Mouse (Mus musculus) cerebral cortex, adult 2 months (tissue): ENCODE results near the gene Kdm4b.

Experiments used
- WGBS: fragments of 180-500 bp; shearing (Covaris S2); methylation state at CpG from one replicate; pipeline ENCODE4 v1.1.7; 2018; 5-methylcytosine and 5-hydroxymethylcytosine counted together

Gene Kdm4b

DNA sequence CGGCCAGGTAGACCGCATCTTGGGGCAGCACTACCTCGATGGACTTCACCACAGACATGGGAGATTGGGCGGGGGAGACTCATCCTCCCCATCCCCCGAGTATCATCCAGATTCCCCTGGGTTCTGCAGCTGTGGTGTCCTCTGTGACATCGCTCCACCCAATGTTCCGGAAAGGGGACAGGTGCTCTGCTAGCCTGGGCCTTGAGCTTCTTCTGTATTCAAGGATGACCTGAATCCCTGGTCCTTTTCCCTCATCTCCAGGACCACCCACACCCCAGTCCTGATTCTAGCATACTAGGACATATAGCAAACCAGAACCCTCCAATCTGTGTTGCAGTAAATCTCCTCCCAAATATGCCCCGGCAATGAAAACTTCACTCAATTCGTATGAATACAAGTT is 25.7 kb upstream of the Kdm4b start, which contains the start of gene Arrdc5:
Arrdc5 (minus strand) TSS at position 101 of the 400 bp plus-strand sequence.
- WGBS = 94% methylated on average over 9 of the region's 9 CpGs

DNA sequence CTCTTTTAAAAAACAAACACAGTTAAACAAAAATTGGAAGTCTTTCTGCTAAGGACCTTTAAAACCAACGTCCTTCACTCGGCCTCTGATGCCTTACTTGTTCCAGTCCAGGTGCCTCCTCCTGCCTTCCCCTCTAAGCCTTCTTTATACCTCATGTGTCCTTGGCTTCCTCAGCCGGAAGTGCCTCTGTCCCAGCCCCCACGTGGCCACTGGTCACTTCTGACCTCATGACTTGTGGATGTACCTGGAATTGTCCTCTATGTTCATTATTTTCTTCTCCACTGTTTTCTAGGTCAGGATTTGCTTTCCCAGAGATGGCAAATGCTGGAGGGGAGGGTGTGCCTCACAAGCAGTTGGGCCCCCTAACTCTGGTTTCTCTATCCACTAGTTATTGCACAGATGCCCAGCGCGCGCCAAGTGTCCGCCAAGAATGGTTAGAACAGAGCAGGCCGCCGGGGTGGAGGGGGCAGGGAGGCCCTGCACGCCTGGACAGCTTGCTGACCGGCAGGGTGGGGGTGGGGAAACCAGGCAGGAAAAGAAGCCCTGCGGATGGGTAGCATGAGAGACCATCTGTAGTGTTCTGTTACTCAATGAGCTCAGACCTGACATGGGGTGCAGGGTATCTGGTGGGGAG is 23.4 kb upstream of the Kdm4b start:
- WGBS = 33% methylated on average over 13 of the region's 13 CpGs

DNA sequence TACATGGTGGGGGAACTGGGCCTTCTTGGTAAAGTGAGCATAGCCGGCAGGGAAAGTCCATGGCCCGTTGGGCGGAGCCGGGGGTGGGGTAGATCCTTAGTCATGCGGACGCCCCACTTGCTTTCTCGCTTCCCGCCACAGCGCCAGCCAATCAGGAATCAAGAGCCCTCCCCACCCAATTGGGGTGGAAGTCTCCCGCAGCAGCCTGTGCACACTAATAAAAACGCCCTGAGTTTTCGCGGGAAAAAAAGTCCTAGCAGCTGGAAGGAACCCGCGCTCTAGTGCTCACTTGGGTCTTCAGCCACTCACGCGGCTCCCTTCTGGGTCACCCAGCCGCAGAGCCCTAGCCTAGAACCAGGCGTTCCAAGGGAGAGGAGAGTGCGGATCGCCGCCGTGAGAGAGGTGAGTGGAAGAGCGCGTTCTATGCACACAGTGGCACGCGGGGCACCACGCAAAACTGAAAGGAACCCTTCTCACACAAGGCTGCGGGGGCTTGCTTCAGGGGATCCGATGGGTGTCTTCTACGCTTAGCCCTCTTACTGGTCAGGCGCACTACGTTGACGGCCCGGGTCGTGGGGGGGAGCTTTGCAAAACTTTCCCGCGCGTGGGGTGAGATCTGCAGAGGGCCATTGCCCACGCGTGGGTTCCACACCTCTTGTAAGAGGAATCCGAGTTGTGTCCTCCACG is 22.6 kb upstream of the Kdm4b start, which contains the start of gene Uhrf1:
Uhrf1 (plus strand) TSS at position 162 of the 687 bp plus-strand sequence.
- WGBS = under 1% methylated on average over 43 of the region's 43 CpGs

GRCm38 (mm10) chr17:56303847-56304586 is 21.8 kb upstream of the Kdm4b start:
- WGBS = under 1% methylated on average over 68 of the region's 68 CpGs

- WGBS = 20% methylated on average over 11 of the region's 11 CpGs
Observed at GRCm38 (mm10) chr17:56304718-56305117, 21.1 kb upstream of the Kdm4b start.

GRCm38 (mm10) chr17:56305156-56305555 is 20.7 kb upstream of the Kdm4b start:
- 33% methylated on average over 9 of the region's 9 CpGs for WGBS

DNA sequence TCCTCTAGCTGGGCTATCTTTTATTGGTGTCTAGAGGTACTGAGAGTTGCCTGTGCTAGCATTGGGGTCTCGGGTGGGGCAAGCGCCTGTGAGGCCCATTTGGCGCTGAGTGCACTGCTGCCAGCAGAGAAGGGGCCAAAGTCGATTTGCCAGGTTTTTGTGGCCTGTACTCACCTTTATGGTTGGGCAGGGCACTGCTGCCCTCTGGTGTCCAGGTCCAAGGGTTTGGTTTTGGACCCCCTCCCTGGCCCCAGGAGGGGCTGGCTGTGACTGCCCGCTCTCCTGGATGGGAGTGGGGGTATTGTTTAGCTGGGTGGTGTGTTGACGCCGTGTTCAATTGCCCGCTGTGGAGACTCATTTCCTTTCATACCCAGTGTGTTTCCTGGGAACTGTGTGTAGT is 20.0 kb upstream of the Kdm4b start:
- 68% methylated on average over 8 of the region's 8 CpGs for WGBS

GRCm38 (mm10) chr17:56308088-56308487 is 17.8 kb upstream of the Kdm4b start:
- 85% methylated on average over 6 of the region's 6 CpGs for WGBS

- 92% methylated on average over 15 of the region's 15 CpGs for WGBS
Observed at GRCm38 (mm10) chr17:56309191-56309945, 16.5 kb upstream of the Kdm4b start.

GRCm38 (mm10) chr17:56324419-56324818 is 1.4 kb upstream of the Kdm4b start:
- 72% methylated on average over 3 of the region's 3 CpGs for WGBS

GRCm38 (mm10) chr17:56326153-56327147 is 588 bp downstream of the Kdm4b start:
- 1% methylated on average over 66 of the region's 67 CpGs for WGBS

- 54% methylated on average over 3 of the region's 3 CpGs for WGBS
Observed at GRCm38 (mm10) chr17:56330345-56330744, 4.5 kb downstream of the Kdm4b start.

- 40% methylated on average over 8 of the region's 8 CpGs for whole genome bisulfite sequencing
Observed at GRCm38 (mm10) chr17:56332987-56333386, 7.1 kb downstream of the Kdm4b start.

- WGBS = 31% methylated on average over 4 of the region's 4 CpGs
Observed at GRCm38 (mm10) chr17:56337190-56337589, 11.3 kb downstream of the Kdm4b start.

DNA sequence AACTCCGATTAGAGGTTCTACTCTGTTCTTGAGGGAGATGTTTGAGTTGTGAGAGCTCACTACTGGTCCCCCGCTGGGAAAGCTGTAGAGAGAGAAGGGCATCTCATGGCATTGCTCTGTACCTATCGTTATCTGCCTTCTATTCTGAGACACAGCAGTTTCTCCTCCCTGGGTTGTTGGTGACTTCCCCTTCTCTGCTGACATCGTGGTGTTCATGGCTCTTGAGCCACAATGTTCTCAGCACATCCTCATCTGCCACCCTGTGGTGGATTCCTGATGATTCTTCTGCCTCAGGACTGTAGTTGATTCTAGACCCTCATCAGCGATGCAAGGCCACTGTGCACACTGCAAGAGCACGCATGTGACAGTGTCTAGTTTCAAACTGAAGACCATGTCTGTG is 11.9 kb downstream of the Kdm4b start:
- 77% methylated on average over 6 of the region's 6 CpGs for WGBS

DNA sequence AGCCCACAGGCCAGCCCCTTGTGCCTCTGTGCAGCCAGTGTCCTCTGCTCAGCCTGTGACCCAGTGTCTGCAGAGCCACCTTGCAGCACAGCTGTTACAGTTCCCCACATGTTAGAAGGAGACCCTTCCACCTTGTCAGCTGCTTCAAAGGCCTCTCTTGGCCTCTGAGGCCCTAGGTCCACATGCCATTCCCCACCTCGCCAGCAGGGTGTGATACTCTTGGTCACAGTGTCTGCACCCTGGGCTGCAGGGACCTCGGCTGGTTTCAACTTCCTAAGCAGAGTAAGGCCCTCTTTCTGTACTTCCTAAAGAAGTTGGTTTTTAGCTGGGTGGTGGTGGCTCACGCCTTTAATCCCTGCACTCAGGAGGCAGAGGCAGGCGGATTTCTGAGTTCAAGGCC is 13.0 kb downstream of the Kdm4b start:
- 67% methylated on average over 4 of the region's 4 CpGs for WGBS

DNA sequence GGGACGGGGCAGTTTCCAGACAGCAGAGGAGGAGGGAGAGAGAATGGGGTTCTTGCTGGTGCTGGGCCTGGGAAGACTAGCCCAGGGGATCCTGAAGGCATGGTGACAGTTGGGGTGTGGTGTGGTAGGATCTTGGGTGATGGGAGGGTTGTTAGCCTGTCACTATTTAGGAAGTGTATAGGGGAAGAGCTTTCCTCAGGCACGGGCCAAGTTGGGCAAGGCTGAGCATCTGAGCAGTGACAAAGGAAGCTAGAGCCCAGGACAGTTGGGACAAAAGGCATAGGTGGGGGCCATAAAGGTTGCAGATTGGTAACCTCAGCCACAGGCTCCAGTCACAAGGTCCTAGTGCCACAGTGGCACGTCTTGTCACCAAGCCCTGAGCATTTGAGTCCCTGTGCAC is 17.6 kb downstream of the Kdm4b start:
- 76% methylated on average over 3 of the region's 3 CpGs for WGBS

- WGBS = 68% methylated on average over 2 of the region's 2 CpGs
Observed at GRCm38 (mm10) chr17:56345364-56345763, 19.5 kb downstream of the Kdm4b start.

- WGBS = 65% methylated on average over 4 of the region's 4 CpGs
Observed at GRCm38 (mm10) chr17:56348128-56348527, 22.3 kb downstream of the Kdm4b start.

- 25% methylated on average over 2 of the region's 2 CpGs for WGBS
Observed at GRCm38 (mm10) chr17:56350694-56351093, 24.8 kb downstream of the Kdm4b start.
